Mouse (Mus musculus): Measurements from ENCODE around the gene Aggf1. TPM values are rescaled to one million over a fixed set of nuclear protein-coding genes. Genes with fewer than 3 reads are reported as not detected.
A peak's percentile ranks its signal among the peaks of the same experiment; 100 is the strongest.

Gene Aggf1
- total and polyA plus RNA-seq, 3 experiments: 50.5 to 74.5 (median 55.1) TPM

- H3K36me3 ChIP-seq (ENCODE audit: control insufficient read depth in 1 of 2, insufficient read depth in 2 of 2, low read length in 2 of 2): peaks cover 0 to 50% of the 10 kb centered on the region in 2 experiments; a peak in 3 of 4 replicates
- TF ChIP-seq MAX (IDR thresholded peaks at IDR 0.05; ENCODE audit: low read length): no peak
- no peak for TF ChIP-seq POLR2A (IDR thresholded peaks at IDR 0.05; ENCODE audit: control insufficient read depth in 1 of 2, insufficient read depth in 1 of 2, low read depth in 1 of 2, low read length in 2 of 2, poor library complexity in 1 of 2)
- TF ChIP-seq NELFE (IDR thresholded peaks at IDR 0.05; ENCODE audit: low read depth, low read length): no peak
- no peak for TF ChIP-seq EP300 (IDR thresholded peaks at IDR 0.05; ENCODE audit: low read depth in 1 of 2, low read length in 2 of 2)
- TF ChIP-seq ETS1 (IDR thresholded peaks at IDR 0.05; ENCODE audit: low read depth, low read length): no peak
- no peak for TF ChIP-seq JUND (IDR thresholded peaks at IDR 0.05; ENCODE audit: low read depth, low read length)
- H3K9ac ChIP-seq (ENCODE audit: control insufficient read depth, low read depth, low read length, poor library complexity, severe bottlenecking): no peak overlapping the region
- no peaks in the 10 kb centered on the region for H3K27me3 ChIP-seq (ENCODE audit: control insufficient read depth in 1 of 2, insufficient read depth in 2 of 2, low read length in 2 of 2)
- no peak for DNase-seq (ENCODE audit: low read depth, low spot score)
- no peaks in the 10 kb centered on the region for H3K4me1 ChIP-seq (ENCODE audit: control insufficient read depth in 1 of 2, insufficient read depth in 2 of 2, low read length in 2 of 2)
- no peaks in the 10 kb centered on the region for H3K9me3 ChIP-seq (replicated peaks; ENCODE audit: insufficient read depth, low read length)
- H3K79me2 ChIP-seq (ENCODE audit: control insufficient read depth, insufficient read depth, low read length, poor library complexity): no peaks in the 10 kb centered on the region
- H3K27ac ChIP-seq (ENCODE audit: control insufficient read depth, low read depth, low read length): no peak overlapping the region
- no peak overlapping the region for H3K4me3 ChIP-seq (ENCODE audit: control insufficient read depth in 1 of 2, insufficient read depth in 1 of 2, low read depth in 2 of 2, low read length in 2 of 2)
These were observed 11.7 kb downstream of the Aggf1 start for GRCm38 (mm10) chr13:95363440-95363839.

DNA sequence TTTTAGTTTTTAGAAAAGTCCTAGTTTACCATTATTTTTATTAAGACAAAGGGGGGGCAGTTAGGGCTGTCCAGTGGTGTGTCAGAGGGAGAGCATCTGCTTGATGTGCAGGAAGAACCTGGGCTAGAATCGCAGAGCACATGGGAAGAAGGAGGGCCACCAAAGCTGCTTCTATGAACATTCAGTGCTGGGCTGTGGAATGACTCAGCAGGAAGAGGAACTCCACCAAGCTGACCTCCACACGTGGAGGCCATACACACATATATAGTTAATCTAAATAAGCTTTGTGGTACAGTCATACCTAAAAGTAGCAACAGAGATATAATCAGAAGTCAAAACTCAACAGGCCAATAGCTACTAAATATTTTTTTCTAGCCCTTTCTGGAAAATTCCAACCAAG, 16.9 kb downstream of the Aggf1 start:
- H3K4me1 ChIP-seq (ENCODE audit: control insufficient read depth in 1 of 2, insufficient read depth in 2 of 2, low read length in 2 of 2): no peaks in the 10 kb centered on the region
- no peak overlapping the region for H3K27ac ChIP-seq (ENCODE audit: control insufficient read depth, low read depth, low read length)
- H3K79me2 ChIP-seq (ENCODE audit: control insufficient read depth, insufficient read depth, low read length, poor library complexity): no peaks in the 10 kb centered on the region
- H3K4me3 ChIP-seq (ENCODE audit: control insufficient read depth in 1 of 2, insufficient read depth in 1 of 2, low read depth in 2 of 2, low read length in 2 of 2): no peak overlapping the region
- peaks cover 0 to 34% of the 10 kb centered on the region in 2 experiments; a peak in 3 of 4 replicates for H3K36me3 ChIP-seq (ENCODE audit: control insufficient read depth in 1 of 2, insufficient read depth in 2 of 2, low read length in 2 of 2)
- peak; percentile 18 for DNase-seq (ENCODE audit: low read depth, low spot score)
- TF ChIP-seq MYC (IDR thresholded peaks at IDR 0.05; ENCODE audit: low read depth, low read length): 0 out of 2 replicates have a peak, but pooled peaks have one; percentile 17
- no peak for TF ChIP-seq BHLHE40 (IDR thresholded peaks at IDR 0.05; ENCODE audit: borderline replicate concordance, low read depth, low read length)
- TF ChIP-seq HCFC1 (IDR thresholded peaks at IDR 0.05; ENCODE audit: low read depth, low read length): no peak
- no peaks in the 10 kb centered on the region for H3K9me3 ChIP-seq (replicated peaks; ENCODE audit: insufficient read depth, low read length)
- no peak overlapping the region for H3K9ac ChIP-seq (ENCODE audit: control insufficient read depth, low read depth, low read length, poor library complexity, severe bottlenecking)
- H3K27me3 ChIP-seq (ENCODE audit: control insufficient read depth in 1 of 2, insufficient read depth in 2 of 2, low read length in 2 of 2): no peaks in the 10 kb centered on the region

GRCm38 (mm10) chr13:95348476-95348875, 26.7 kb downstream of the Aggf1 start:
- H3K9ac ChIP-seq (ENCODE audit: control insufficient read depth, low read depth, low read length, poor library complexity, severe bottlenecking): no peak overlapping the region
- H3K36me3 ChIP-seq (ENCODE audit: control insufficient read depth in 1 of 2, insufficient read depth in 2 of 2, low read length in 2 of 2): peaks cover 0 to 7% of the 10 kb centered on the region in 2 experiments; a peak in 2 of 4 replicates
- H3K4me3 ChIP-seq (ENCODE audit: control insufficient read depth in 1 of 2, insufficient read depth in 1 of 2, low read depth in 2 of 2, low read length in 2 of 2): no peak overlapping the region
- DNase-seq (ENCODE audit: low read depth, low spot score): no peak
- no peak overlapping the region for H3K27ac ChIP-seq (ENCODE audit: control insufficient read depth, low read depth, low read length)
- H3K4me1 ChIP-seq (ENCODE audit: control insufficient read depth in 1 of 2, insufficient read depth in 2 of 2, low read length in 2 of 2): no peaks in the 10 kb centered on the region
- no peaks in the 10 kb centered on the region for H3K9me3 ChIP-seq (replicated peaks; ENCODE audit: insufficient read depth, low read length)
- no peaks in the 10 kb centered on the region for H3K27me3 ChIP-seq (ENCODE audit: control insufficient read depth in 1 of 2, insufficient read depth in 2 of 2, low read length in 2 of 2)
- TF ChIP-seq RCOR1 (IDR thresholded peaks at IDR 0.05; ENCODE audit: low read depth, low read length) (no peak), POLR2AphosphoS2 (IDR thresholded peaks at IDR 0.05; ENCODE audit: low read length) (peak; percentile 56; the same call in 1 of the 2 replicates)
- H3K79me2 ChIP-seq (ENCODE audit: control insufficient read depth, insufficient read depth, low read length, poor library complexity): no peaks in the 10 kb centered on the region
